Mouse (Mus musculus) frontal cortex, postnatal 36 days (tissue): Measurements from ENCODE around the gene 2410137M14Rik.

ENCODE experiments used
- DNase-seq, 2 experiments: peaks; one replicate each; pipeline ENCODE4 v3.0.0; 2022; ENCODE audit warnings: low spot score in 2 of 2

The 2410137M14Rik gene

DNA sequence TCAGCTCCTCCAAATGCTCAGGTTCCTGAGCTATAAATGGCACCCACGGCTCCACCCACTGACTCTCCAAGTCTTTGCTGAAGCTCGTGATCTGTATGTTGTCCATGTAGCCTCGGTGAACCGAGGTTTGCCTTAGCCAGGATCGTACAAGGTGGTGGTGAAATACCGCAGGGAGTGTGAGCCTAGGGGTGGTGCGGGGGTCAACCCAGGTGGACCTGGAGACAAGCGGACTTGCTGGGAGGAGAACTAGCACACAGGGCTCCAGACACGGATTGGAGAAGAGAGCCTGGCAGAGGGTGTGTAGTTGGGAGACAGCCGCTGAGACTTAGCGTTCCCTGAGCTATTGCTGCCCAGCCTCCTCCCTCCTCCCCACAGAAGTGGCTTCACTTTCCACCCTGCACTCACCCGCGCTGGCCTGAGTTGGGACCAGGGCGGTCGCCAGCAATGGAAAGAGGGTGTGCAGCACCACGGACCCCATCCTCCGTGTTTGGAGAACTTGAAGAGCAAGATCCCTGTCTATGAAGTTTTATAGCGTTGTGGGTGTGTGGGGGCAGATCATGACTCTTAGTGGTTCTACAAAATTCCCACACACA is at the start of gene 2410137M14Rik:
2410137M14Rik (minus strand) TSS at position 17 of the 593 bp plus-strand sequence.
- peak; percentile 57 to 74 for DNase-seq

DNA sequence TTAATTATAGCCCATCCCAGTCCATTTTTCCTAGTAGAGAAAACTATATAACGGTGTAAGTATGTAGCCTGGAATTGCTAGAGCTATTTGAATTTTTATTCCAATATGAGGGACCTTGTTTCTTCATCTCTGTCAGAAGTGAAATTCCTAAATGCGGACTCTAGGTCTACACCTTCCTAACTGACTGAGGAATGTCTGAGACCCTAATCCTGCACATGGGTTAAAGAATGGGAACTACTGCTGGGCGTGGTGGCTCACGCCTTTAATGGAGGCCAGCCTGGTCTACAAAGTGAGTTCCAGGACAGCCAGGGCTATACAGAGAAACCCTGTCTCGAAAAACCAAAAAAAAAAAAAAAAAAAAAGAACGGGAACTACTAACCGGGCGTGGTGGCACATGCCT is 48.1 kb upstream of the 2410137M14Rik start:
- no peak for DNase-seq

DNA sequence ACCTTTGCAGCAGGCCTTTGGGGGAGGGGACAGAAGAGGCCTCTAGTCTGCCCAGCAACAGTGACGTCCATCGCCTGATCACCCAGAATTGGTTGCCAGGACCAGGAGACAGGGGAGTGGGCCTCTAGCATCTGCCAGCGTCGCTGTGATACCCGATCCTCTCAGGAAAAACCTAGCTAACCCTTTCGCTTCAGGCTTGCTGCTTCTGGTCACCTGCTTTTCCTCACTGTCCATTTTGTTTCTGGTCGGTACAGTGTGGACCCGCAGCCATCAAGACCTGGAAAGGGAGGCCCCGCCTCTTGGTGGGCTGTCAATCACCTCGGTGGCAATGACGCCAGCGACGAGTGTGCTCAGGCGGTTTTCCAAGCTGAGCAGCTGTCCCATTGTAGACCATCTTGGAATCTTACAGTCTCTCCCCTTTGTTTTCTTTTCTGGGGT is 47.7 kb upstream of the 2410137M14Rik start:
- DNase-seq: peak; percentile 95 to 97

DNA sequence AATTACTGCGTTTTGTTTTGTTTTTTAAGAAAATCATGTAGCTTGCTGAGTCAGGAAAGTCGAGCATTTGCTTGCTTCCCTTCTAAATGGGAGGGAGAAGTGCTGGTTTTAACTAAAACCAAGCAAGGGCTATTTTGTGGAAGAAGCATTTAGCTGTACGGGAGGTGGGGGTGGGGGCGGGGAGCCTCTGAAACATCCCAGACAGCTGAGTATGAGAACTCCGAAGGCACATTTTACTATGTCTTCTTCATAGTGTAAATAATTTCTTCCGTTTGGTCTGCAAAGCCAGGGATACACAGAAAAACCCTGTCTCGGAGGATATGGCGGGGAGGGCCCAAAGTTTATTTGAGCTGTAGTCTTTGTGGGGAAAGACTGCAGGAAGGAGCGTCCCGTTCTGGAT is 47.2 kb upstream of the 2410137M14Rik start:
- no peak for DNase-seq

DNA sequence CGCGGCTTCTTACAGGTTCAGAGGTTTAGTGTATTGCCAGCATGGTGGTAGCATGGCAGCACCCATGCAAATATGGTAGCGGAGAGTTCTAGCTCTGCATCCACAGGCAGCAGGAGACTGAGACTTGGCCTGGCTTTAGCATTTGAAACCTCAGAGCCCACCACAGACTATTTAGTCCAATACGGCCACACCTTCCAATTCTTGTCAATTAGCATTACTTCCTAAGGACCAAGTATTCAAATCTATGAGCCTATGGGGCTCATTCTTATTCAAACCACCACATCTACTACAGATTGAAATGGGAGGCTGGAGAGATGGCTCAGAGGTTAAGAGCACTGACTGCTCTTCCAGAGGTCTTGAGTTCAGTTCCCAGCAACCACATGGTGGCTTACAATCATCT is 46.4 kb upstream of the 2410137M14Rik start:
- no peak for DNase-seq

DNA sequence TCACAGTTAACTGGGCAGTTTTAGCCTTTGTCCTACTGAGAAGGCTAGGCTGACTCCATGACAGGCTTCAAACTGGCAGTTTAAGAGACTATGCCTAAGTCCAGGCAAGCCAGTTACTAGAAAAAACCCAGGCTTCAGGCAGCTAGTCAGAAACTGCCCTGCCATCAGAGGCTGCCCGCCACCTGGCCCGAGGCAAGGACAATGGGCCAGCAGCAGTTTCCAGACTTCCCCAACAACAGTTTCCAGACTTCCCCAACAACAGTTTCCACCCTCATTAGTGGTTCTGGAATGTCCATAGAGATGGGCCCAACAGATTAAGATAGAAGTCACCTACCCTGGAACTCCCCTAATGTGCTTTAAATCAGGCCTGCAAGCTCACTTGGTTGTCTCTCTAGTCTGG is 45.4 kb upstream of the 2410137M14Rik start:
- DNase-seq: no peak

DNA sequence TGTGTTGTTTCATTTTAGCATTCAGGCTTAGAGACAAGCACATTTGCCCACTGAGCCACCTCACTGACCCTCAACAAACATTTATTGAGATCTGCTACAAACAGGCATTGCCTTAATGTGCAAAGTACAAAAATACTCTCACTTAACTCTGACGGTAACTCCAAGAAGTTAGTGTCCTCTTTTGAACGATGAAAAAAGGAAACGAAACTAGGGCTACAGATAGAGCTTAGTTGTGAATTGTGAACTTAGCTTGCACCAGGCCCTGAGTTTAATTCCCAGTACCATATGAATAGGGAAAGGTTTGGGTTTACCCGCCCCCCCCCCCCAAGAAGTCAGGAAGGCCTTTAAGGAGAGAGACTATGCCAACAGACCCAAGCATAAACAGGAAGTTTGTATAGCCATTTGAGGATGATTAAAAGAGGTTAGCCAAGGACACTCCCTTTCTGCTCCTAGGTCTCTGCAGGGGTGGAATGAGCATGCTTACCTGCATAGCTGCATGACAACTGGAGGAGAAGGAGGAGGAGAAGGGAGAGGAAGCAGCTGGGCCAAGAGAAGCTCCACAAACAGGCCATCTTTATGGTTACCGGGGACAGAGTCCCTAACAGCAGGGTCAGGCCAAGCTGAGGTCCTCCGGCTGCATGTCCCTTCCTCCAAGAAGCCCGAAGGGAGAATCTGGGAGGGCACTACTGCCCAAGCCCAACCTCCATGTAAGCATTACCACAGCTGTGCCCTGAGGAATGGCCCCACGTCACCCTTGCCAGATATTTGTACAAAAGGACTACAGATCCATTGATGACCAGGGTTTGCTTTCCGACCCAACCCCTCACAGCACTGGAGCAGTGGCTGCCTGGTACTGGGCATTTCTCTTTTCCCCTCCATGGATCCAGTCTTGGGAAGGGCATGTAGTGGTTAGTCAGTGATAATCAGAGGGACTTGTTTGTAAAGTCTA is 41.9 kb upstream of the 2410137M14Rik start, which contains the start of gene Mog:
Mog (minus strand) TSS at position 771 of the 949 bp plus-strand sequence.
- DNase-seq: peak in 1 of 2 experiments; percentile 16

DNA sequence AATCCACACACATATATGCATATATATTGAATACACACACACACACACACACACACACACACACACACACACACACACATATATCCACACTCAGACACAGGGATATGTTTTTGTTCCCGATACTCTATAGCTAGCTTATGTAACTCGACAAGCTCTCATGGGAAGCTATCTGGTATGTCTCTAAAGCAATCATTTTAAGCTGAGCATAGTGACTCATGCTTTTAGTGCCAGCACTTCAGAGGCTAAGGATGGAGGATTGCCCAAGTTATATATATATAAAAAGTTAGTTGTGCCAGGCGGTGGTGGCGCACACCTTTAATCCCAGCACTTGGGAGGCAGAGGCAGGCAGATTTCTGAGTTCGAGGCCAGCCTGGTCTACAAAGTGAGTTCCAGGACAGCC is 38.2 kb upstream of the 2410137M14Rik start:
- DNase-seq: peak in 1 of 2 experiments; percentile 48

DNA sequence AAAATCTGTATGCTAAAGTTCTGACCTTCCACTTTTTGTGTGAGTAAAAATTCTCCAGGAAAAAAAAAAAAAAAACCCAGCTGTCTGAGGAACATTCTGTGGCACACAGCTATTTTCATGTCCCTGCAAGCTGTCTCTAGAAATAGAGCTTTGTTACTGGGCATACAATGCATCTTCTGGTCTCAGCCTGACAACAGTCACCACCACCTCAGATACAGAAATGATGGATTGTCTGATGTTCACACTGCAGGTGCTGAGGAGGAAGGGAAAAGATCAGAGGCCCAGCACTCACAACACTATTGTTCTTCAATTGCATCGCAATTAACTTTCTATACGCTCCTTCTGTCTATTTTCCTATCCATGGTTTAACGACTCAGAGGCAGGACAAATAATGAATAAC is 37.3 kb upstream of the 2410137M14Rik start:
- peak in 1 of 2 experiments; percentile 49 for DNase-seq

DNA sequence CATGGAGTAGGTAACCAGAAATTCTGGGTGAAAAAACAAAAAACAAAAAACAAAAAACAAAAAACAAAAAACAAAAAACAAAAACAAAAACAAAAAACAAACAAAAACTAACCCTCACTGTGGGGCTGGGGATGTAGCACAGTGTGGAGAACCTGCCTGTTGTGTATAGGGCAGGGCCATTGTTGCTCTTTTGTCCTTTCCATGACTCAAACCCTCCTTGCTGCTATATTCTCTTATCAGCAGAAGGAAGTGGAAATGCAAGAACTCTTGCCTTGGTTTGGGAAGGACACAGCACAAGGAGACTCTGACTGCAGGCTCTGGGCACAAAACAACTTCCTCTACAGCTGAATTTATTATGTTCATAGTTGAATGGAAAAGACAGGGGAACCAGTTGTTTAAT is 35.3 kb upstream of the 2410137M14Rik start:
- no peak for DNase-seq

DNA sequence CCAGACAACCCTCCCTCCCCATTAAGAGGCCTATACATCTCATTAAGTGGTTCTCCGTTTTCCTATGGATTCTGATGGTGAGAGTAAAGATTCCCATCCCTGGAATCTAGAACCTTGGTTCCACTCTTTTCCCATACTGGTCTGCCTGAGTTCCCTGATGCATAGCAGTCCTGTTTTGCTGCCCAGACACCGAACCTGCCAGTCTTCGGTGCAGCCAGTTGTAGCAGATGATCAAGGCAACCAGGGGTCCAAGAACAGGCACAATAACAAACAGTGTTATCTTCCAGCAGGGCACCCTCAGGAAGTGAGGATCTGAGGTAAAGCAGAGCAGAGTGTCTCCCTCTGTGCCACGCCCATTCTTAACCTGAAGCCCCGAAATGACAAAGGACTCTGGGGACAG is 31.1 kb upstream of the 2410137M14Rik start:
- no peak for DNase-seq

DNA sequence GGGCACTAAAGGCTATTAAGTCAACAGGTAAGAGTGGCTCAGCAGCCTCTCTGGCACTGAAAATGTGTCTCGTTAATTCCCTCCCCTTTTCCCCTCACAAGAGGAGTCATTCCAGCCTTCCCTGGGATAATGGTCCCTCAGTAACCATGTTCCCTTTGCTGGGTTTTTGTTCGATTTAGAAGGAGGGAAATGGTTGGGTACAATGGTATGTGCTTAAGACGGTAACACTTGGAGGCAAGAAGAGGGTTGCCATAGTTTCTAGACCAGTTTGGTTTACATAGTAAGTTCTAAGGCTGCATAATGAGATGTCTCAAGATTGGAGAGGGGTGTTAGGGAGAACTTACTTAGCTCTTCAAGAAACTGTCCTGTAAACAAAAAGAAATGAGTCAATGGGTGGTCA is 30.7 kb upstream of the 2410137M14Rik start:
- DNase-seq: no peak

DNA sequence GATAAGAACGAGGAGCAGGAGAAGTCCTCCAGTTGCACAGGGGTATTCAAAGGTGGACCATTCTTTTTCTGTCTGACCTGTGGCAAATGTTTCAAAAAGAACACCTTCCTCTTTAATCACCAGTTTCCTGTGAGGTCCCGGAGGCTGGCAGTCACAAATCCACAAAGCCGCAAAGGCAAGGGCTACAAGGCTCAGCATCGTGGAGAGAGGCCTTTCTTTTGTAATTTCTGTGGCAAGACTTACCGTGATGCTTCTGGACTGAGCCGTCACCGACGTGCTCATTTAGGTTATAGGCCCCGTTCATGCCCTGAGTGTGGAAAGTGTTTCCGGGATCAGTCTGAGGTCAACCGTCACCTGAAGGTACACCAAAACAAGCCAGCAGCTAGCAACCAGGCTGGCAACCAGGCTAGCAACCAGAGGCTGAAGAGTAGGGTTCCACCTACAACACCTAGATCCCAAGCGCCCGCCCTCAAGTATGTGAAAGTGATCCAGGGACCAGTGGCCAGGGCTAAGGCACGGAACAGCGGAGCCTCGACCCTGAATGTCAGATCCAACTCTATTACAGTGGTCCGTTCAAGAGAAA is 28.5 kb upstream of the 2410137M14Rik start:
- DNase-seq: no peak

DNA sequence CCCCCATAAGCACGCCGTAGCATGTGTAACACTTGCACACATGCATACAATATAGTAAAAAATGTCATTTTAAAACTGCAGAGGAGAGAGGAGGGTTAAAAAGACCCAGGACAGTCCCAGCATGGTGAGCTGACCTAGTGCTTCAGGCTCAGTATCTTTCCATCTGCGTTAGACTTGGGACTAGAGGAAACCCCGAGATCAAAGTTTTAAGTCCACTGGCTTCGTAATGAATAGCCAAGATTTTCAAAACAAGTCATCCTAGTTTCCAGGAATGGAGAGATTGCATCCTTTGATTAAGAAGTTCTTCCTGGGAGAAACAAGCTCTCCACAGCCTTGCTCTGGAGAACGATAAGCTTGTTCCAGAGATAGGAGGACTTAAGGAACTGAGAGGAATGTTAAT is 27.1 kb upstream of the 2410137M14Rik start:
- DNase-seq: no peak

DNA sequence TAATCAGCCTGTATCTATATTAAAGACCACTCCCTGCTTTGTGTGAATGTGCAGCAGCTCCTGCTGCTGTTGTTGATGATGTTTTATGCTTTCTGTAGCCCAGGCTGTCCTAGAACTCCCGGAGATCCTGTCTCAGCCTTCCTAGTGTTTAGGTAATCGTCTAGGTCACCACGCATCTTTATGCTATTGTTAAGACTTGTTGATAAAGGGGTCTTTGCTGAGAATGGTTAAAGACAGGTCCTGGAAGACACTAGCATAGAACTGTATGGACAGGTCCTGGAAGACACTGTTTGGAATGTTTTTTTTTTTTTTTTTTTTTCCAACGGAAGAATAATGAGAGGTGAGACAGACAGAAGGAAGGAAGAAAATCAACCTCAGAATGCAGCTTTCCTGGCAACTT is 22.3 kb upstream of the 2410137M14Rik start:
- DNase-seq: no peak

DNA sequence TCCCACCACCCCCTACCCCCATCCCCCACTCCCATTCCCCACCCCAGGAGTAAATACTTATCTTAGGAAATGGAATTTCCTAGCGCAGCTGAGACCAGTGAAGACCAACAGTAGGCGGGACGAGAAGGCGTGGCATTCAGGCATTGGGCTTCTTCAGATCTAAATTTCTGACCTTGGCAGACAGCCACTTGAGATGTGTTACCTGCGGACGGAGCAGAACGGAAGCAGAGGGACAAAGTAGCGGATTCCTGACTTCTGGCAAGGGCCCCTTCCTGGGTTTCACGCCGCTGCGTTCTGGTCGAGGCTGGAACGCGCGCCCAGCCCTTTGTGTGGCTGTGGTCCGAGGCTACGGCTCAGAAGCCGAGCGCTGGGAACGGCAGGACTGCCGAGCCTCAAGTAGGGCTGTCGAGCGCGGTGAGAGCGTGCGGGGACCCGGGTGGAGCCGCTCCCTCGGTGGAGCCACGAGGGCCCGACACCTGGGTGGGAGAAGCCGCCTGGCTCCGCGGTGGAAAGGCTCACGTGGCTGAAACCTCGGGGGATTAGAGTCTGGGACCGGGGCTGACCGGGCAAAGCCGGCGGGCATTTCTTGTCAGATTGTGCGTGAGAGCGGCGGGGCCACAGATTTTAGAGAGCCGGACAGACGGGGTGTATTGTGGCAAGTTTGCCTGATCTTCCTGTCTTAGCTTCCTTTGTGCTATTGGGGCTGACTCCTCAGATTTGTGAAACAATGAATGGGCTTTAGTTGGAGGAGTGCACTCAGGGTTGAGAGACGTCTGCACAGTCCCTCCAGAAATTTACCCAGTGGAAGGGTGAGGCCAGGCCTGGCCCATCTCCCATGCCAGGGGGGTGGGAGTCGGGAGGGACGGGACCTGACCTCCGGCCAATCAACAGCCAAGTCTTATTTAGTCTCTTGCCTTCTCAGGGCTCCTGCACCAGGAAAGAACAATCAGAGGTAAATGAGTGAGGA is 21.6 kb upstream of the 2410137M14Rik start:
- DNase-seq: peak in 1 of 2 experiments; percentile 35

DNA sequence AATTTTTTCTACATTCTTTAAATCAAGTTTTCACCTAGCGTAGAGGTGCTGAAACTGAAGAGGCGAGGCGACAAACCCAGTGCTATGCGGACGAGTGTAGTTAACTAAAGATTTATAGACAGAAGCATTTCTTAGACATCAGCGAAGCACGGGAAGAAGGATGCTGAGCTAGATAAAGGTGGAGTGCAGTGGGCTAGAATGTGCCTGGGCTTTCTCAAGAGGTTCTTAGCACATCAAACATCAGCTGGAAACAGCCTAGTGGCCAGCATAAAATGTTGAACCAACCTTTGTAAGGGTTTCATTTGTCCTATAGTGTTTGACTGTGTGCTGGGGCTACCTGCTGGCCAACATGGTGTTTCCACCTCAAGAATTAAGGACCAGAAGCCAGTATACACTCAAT is 19.8 kb upstream of the 2410137M14Rik start, which contains the start of gene Zfp57:
Zfp57 (plus strand) TSS at position 301 of the 400 bp plus-strand sequence.
- no peak for DNase-seq

DNA sequence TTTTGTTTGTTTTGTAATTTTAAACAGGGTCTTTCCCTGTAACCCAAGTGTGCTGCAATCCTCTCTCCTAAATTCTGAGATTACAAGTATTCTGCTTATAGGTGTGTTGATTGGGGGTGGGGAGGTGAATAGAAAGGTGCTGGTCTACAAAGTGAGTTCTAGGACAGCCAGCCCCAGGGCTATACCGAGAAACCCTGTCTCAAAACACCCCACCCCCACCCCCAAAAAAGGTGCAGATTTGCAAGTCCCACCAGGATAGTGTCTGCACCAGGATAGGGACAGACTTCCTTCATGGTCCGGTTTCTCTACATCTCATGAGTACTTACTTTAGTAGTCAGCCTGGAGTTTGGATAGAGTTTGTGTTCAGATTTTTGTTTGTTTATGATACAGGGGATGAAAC is 17.4 kb upstream of the 2410137M14Rik start:
- DNase-seq: no peak

DNA sequence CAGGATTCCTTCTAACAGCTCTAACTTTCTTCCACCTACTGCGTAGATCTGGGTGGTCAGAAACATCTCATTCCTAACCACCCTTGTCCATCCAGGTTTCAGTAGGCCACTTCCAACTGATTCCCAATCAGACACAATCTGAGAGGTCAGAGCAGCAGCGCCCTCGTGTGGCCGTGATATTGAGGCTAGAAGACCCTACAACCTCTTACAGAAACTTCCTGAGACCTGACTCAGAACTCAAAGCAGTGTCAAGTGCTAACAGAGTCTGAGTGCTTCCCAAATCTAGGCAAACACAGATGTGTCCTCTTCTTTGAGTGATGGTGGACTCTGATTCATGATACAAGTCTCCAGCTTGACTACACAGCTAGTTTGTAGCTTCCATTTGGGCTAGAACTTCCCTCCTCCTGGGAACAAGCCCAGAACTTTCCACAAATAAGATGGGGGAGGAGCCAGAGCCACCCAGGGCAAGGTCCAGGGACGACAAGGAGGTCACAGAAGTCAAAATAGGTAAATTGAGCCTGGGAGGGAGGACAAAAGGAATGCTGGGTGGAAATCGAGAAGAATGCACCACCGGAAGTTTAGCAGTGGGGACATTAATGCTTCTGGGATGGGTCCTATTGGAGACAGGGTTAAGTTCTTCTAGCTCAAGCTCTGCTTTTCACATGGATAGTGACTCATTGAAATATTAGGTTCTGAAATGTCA is 16.1 kb upstream of the 2410137M14Rik start:
- DNase-seq: peak; percentile 73 to 84

DNA sequence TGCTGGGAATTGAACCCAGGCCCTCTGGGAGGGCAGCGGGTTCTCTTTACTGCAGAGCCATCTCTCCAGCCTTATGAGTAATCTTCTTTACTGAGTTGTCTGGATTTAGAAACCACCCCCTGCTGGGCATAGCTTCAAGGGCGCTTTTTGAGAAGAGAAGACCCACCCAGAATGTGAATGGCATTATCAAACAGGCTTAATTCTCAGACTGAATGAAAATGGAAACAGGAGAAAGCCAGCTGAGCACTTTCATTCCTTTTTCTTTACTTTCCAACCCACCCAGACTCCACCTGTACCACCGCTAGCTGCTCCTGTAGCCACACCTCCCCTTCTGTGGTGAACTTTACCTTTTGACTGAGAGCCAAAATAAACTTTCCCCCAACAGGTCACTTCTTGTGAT is 14.4 kb upstream of the 2410137M14Rik start:
- no peak for DNase-seq

DNA sequence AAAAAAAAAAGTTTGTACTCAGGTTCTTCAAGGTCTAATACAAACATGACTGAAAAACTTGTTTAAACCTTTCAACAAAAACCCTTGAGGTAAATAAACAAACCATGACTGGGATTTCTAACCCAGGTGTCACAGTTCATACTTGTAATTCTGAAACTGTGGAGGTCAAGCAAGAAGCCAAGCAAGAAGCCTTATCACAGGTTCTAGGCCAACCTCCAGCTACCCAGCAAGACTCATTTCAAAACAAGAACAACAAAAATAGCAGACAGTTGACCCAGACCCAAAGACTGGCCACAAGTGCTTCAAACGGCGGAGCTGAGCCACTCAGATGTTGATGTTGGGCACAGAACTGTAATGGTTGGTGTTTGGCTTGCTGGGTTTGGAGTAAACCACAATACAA is 13.5 kb upstream of the 2410137M14Rik start:
- no peak for DNase-seq
